Mouse (Mus musculus) megakaryocyte progenitor cell, adult 5-6 weeks (primary cell): ENCODE data around the gene Usp38. TPM values are rescaled to one million over a fixed set of nuclear protein-coding genes. Genes with fewer than 3 reads are reported as not detected.
A peak's percentile ranks its signal among the peaks of the same experiment; 100 is the strongest.

ENCODE experiments used
- ATAC-seq: replicated peaks from 2 replicates; pipeline ENCODE4 v1.8.0; 2016; ENCODE audit warnings: mild to moderate bottlenecking, moderate TSS enrichment, inconsistent platforms; ENCODE audit not compliant: poor library complexity
- total RNA-seq, 2 experiments: library from RNA; stranded (forward) in 1 of 2; stranded (reverse) in 1 of 2; fragments of 157-497, 149-512 nt in 1 of 2; fragments of 200-1000 nt in 1 of 2; gene quantifications; 2 replicates each; pipeline versions ENCODE4 v1.2.3 to v1.2.4; 2015 to 2017

The Usp38 gene
- total RNA-seq, 2 experiments from 2014 or later: 31.6 to 33.6 TPM

- ATAC-seq: no peak
Measured at GRCm38 (mm10) chr8:80962592-80962983, 52.1 kb downstream of the Usp38 start.

GRCm38 (mm10) chr8:80961937-80962591 is 52.7 kb downstream of the Usp38 start:
- ATAC-seq: no peak

GRCm38 (mm10) chr8:80961070-80961609 is 53.6 kb downstream of the Usp38 start:
- peak; percentile 46 for ATAC-seq

GRCm38 (mm10) chr8:80959588-80960268 is 55.0 kb downstream of the Usp38 start:
- ATAC-seq: no peak

- ATAC-seq: no peak
Measured at GRCm38 (mm10) chr8:80957776-80958175, 57.0 kb downstream of the Usp38 start.

- no peak for ATAC-seq
Measured at GRCm38 (mm10) chr8:80952973-80953372, 61.8 kb downstream of the Usp38 start.

- peak; percentile 75 for ATAC-seq
Measured at GRCm38 (mm10) chr8:80952235-80952915, 62.4 kb downstream of the Usp38 start.

GRCm38 (mm10) chr8:80948405-80949183 is 66.1 kb downstream of the Usp38 start:
- ATAC-seq: peak; percentile 56

GRCm38 (mm10) chr8:80943742-80944141 is 71.0 kb downstream of the Usp38 start:
- ATAC-seq: peak; percentile 94

GRCm38 (mm10) chr8:80941621-80942020 is 73.1 kb downstream of the Usp38 start:
- ATAC-seq: no peak

- no peak for ATAC-seq
Measured at GRCm38 (mm10) chr8:80937814-80938650, 76.7 kb downstream of the Usp38 start.

Other genes with a start within 250 kb of the Usp38 start
- 3.5 and 6.0 TPM in 2 replicates for gene Gab1, start 134.4 kb downstream of the Usp38 start, total RNA-seq (2015)
- gene Gab1, start 134.4 kb downstream of the Usp38 start, total RNA-seq (2017): 2.7 and 3.0 TPM in 2 replicates